Mouse (Mus musculus): Measurements from ENCODE around the gene Nos1. TPM values are rescaled to one million over a fixed set of nuclear protein-coding genes. Genes with fewer than 3 reads are reported as not detected.

Gene Nos1
- total RNA-seq, 2 experiments from 2014 or later, result 28.5 to 39.3 TPM

GRCm38 (mm10) chr5:117955675-117956420 is 175.0 kb downstream of the Nos1 start:
- no peak for DNase-seq

- DNase-seq, result no peak
Observed at GRCm38 (mm10) chr5:117964750-117965149, 183.9 kb downstream of the Nos1 start.

- DNase-seq, result no peak
Observed at GRCm38 (mm10) chr5:117966956-117967355, 186.1 kb downstream of the Nos1 start.

GRCm38 (mm10) chr5:117967659-117968069 is 186.8 kb downstream of the Nos1 start:
- DNase-seq, result no peak

- DNase-seq, result no peak
Observed at GRCm38 (mm10) chr5:117969681-117970427, 189.0 kb downstream of the Nos1 start.

GRCm38 (mm10) chr5:117976263-117976656 is 195.4 kb downstream of the Nos1 start:
- no peak for DNase-seq

GRCm38 (mm10) chr5:117976657-117977500 is 196.0 kb downstream of the Nos1 start, which contains the start of gene Fbxo21:
Gene Fbxo21 (plus strand): TSS chr5:117976730.
- DNase-seq, result peak; percentile 97

- DNase-seq, result no peak
Observed at GRCm38 (mm10) chr5:117977501-117978158, 196.8 kb downstream of the Nos1 start.

- no peak for DNase-seq
Observed at GRCm38 (mm10) chr5:117978159-117978697, 197.4 kb downstream of the Nos1 start.

- DNase-seq, result no peak
Observed at GRCm38 (mm10) chr5:117979082-117979481, 198.2 kb downstream of the Nos1 start.

GRCm38 (mm10) chr5:117980921-117981320 is 200.1 kb downstream of the Nos1 start:
- DNase-seq, result no peak

GRCm38 (mm10) chr5:117981943-117982342 is 201.1 kb downstream of the Nos1 start:
- DNase-seq, result no peak

GRCm38 (mm10) chr5:117986327-117986726 is 205.5 kb downstream of the Nos1 start:
- no peak for DNase-seq

- DNase-seq, result peak; percentile 50
Observed at GRCm38 (mm10) chr5:117987891-117988290, 207.1 kb downstream of the Nos1 start.

- DNase-seq, result no peak
Observed at GRCm38 (mm10) chr5:117988367-117988766, 207.5 kb downstream of the Nos1 start.

- DNase-seq, result peak; percentile 58
Observed at GRCm38 (mm10) chr5:117989773-117990172, 208.9 kb downstream of the Nos1 start.

GRCm38 (mm10) chr5:117990957-117991356 is 210.1 kb downstream of the Nos1 start:
- DNase-seq, result no peak

GRCm38 (mm10) chr5:117993550-117993949 is 212.7 kb downstream of the Nos1 start:
- DNase-seq, result no peak

GRCm38 (mm10) chr5:117995372-117995901 is 214.6 kb downstream of the Nos1 start:
- no peak for DNase-seq

GRCm38 (mm10) chr5:117995911-117996310 is 215.1 kb downstream of the Nos1 start:
- no peak for DNase-seq

GRCm38 (mm10) chr5:117996581-117996980 is 215.7 kb downstream of the Nos1 start:
- no peak for DNase-seq
